Mouse (Mus musculus): ENCODE results near the gene Aatk.
A peak's percentile ranks its signal among the peaks of the same experiment; 100 is the strongest.

The Aatk gene

DNA sequence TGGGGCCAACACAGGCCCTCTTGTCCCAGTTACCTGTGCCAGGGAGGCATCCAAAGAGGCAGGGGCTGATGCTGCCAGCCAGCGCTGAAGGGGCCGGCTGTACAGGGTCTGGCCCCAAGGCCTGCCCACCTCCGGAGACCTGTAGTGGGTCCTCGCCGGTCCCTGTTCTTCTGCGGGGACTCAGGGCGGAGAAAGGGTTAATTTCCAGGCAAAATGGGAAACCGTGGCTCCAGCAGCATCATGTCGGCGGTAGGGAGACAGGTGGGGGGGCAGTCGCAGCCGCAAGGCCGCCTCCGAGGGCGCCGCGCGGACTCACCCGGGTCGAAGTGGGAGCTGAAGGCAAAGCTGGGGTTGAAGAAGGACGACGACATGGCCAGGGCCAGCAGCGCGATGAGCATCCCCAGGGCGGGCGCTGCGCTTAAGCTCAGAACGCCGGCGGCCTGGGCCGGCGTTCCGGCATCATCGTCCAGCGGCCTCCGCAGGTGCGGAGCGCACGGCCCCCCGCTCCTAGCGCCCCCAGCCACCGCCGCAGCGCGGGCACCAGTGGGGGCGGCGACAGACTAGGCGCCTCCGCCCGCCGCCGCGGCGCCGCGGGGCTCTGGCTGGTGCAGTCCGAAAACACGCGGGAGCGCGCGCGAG lies at the start of gene Aatk:
Gene Aatk, minus strand, starts transcription at position 615 of the 639 bp plus-strand sequence.
- DNase-seq (ENCODE audit: low read depth): no peak

DNA sequence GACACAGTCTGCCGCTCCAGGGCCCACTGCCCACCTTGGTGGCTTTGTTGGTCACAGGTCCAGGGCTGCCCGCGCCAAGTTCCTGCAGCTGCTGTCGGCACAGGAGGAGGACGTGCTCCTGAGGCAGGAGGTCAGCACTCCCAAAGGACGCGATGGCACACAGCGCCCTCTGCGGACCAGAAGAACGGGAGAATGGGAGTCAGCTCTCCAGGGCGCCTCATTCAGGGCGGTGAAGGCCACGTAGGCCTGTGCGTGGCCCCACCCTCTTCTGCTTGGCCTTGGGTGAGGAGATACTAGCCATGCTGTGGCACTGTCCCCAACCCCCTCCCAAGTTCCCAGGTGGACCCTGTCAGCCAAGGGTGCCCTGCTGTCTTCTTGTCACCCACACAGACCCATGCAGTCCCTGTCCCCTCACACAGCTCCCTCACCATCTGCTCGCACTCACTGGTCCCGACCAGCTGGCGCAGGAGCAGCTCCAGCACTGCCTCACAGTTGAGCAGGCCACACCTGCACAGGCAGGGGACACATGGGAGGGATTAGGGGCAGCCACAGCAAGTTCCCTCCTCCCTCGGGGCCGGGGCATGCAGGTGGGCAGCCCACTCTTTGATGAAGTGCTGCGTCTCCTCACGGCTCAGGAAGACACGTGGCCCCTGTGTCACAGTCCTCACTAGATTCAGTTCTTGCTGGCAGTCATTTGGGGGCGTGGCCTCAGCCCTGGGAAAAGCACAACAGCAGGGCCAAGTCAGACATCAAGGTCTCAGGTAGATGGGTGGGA lies 46.0 kb upstream of the Aatk start:
- DNase-seq (ENCODE audit: low read depth): no peak

DNA sequence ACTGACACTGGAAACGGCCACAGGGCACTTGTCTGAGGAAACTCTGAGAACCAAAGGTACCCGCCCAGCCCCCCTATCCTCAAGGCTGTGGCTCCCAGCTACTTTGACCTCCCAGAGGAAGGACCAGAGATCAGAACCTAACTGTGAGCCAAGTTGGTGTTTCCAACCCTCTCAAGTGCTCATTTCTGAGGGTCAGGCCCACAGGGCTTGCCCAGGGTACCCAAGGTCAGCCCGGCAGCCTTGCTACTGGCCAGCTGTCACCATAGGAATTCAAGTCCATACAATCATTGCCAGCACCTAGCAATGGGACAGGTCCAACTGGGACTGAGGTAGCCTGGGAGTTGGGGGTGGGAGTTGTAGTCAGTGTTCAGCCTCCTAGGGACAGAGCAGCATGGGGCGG lies 43.7 kb upstream of the Aatk start:
- no peak for DNase-seq (ENCODE audit: low read depth)

DNA sequence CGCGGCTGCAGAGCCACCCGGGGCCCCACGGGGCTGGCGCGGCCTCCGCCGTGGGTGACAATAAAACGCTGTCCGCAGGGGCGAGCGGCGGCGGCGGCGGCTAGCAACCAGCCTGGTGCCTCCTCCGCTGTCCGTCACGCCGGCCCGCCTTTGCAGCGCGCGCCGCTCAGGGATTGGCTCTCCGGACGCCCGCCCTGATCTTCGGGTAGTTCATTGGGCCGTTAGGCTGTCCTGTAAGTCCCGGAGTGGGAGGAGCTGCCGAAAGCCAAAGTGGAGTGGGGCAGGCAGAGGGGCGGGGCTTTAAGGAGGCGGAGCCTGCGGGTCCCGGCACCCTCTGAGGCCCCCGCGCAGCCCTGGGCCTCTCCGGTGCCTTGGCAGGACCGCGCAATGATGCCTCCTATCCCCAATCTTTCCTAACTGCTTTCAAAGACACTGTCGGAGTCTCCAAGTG lies 39.8 kb upstream of the Aatk start, which contains the start of gene Cep131:
Gene Cep131, minus strand, starts transcription at position 126 of the 451 bp plus-strand sequence.
- peak; percentile 96 for DNase-seq (ENCODE audit: low read depth)

DNA sequence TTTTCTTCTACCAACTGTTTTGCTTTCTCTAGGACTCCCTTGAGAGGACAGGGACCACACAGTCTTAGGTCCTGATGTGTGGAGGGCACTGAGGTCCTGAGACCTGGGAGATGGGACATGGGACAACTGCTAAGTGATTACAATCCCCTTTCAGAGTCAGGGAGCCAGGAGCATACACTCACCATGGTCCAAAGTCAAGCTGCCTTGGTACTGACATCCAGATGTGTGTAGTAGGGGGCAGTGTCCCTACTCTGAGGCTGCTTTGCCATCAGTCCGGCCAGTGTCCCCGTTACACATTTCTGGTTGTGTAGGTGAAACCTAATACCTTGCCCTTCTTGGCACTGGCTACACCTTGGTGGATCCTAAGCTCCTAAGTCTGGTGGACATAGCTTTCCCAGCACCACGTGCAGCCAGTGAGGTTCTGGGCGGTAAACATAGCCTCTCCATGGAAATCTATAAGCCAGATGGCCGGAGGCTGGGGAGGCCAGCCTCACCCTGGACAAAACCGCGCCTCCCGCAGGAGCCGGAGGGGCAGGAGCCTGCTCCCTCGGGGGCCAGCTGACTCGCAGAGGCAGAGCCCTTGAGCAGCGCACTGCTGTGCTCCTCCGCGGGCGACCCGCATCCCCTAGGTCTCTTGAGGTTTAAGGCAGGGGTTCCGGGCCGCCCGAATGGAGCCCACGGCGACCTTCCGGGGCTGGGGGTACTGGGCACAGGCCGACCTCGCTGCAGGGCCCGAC lies 39.1 kb upstream of the Aatk start:
- DNase-seq (ENCODE audit: low read depth): no peak

DNA sequence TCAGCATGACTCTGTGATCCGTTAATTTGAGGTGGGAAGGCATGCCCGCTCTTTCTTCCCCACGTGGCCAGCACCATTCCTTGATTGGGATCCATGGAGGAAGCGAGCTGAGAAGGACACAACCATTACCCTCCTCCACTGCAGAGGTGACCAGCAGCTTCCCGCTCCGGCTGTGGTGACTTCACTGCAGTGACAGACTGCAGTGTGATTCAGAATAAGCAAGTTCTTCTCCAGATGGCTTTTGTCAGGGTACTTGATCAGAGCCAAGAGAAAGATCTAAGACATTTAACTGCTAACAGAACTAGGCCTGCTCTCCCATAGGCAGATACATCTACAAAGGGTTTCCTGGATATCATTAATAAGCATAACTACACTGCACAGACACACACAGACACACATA lies 33.3 kb upstream of the Aatk start:
- no peak for DNase-seq (ENCODE audit: low read depth)

DNA sequence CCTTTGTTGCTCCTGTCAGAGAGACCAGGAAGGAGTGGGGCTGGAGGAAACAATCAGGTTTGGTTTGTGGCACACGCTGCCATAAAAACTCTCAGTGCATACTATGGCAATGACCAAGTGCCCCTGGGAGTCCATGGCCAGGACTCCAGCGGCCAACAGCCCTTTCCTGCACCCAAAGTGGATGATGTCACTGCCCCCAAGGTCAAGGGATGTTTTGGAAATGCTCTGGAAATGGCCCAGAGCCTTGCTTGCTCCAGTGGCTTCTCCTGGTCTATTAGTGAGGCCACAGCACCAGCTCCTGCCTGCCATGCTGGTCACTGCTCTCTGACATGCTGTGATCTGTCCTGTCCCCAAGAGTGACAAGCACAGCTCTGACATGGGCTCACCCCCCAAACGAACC lies 29.2 kb upstream of the Aatk start:
- no peak for DNase-seq (ENCODE audit: low read depth)

DNA sequence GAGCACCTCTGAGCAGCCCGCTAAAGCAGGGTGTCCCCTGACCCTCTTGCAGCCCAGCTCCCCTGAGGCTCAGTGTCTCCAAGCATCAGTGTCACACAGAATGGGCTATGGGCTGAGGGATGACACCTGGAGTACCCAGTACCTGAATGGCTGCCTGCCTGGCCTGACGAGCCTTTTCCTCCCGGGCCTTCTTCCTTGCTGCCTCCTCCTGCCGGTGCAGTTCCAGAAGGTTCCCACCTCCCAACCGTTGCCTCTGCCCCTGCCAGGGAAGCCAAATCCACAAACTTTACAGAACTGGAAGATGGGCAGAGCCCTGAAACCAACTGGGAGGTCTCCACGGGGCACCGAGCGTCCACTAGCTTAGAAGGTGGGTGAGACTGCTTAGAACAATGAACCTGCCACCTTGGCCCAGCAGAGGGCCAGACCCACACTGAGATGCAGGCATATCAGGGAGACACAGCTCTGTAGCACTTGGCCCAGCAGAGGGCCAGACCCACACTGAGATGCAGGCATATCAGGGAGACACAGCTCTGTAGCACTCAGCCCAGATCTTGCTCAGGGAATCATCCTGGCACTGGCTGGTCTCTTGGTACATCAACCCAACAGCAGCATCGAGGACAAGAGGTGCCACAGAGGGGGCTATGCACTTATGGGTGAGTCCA lies 26.1 kb upstream of the Aatk start:
- DNase-seq (ENCODE audit: low read depth): no peak

DNA sequence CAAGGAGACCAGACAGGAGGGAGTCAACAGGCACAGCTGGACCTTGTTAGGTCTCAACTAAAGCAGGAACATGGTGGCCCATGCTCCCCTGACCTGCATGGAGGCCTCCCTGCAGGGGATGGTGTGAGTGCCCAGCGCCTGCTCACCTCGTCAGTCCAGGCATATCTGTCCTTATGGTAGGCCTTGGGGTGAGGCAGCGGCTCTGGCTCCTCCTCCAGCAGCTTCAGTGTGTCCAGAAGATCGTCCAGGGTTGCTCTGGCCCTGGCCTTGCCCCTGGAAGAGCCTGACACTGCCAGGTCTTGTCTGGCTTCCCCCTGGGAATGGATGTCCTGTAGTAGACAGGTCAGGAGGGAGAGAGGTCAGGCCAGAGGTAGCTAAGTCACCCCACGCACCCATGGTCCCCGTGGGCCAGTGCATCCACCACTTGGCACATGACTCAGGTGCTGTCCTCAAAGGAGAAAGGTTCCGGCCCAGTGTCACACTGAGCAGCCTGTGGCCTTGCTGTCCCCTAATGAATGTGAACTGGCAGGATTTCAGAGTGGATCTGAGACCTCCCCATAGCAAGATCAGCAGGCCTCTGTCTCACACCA lies 24.9 kb upstream of the Aatk start:
- no peak for DNase-seq (ENCODE audit: low read depth)

DNA sequence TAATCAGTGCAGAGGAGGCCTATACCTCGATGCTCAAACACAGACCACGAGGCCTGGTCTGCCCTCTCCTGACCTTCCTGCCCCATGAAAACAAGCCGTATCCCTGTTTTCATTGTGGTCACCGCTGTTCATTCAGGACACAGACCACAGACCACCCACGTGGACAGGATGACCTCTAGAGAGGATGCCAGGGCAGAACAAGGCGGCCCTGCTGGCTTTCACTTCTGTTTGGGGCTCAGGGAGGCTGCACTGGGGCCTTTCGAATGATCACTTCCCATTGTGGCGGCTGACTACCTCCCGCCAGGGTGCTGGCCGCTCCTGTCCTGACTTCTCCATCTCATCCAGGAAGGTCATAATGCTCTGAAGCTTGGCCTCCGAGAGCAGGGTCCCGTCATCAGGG lies 24.1 kb upstream of the Aatk start:
- no peak for DNase-seq (ENCODE audit: low read depth)

DNA sequence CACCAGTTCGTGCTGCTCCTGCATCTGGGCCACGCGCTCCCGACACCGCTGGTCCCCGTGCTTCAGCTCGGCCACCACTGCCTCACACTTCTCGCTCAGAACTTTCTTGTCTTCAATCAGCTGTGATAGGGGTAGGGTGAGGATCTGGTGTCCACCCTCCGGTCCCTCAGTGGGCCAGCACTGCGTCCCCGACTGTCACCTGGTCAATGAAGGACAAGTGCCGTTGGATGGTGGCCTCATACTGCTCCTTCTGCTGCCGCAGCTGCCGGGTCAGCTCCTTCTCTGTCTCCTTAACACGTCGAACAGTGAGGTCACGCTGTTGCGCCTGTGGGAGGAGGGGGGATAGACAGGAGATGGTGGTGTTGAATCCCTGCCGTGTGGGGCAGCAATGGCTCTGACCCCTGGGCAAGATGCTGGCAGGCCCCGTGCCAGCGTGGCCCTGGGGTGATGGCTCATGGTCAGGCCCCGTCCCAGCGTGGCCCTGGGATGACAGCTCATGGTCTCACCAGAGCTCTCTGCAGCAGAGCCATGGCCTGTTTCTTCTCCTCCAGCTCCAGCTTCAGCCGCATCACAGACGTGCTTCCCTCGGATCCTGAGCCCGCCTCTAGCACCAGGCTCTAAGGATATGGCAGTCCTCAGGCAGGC lies 23.4 kb upstream of the Aatk start:
- no peak for DNase-seq (ENCODE audit: low read depth)

DNA sequence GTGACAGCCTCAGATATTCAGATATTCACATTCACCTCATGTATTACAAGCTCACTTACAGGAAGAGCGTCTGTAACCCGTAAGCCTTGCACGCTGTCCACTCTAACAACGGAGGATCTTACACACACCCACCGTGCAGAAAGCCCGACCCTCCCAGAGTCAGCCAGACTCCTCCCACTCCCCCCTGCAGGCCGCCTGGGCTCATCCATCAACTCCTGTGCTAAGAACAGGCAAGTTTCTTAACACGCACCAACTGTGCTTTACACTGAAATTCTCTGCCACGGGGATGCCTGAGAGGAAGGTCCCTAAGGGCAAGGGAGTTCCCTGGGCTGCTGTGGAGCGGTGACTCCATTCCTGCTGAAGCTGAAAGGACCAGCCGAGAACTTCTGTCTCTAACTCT lies 22.3 kb upstream of the Aatk start:
- DNase-seq (ENCODE audit: low read depth): no peak

DNA sequence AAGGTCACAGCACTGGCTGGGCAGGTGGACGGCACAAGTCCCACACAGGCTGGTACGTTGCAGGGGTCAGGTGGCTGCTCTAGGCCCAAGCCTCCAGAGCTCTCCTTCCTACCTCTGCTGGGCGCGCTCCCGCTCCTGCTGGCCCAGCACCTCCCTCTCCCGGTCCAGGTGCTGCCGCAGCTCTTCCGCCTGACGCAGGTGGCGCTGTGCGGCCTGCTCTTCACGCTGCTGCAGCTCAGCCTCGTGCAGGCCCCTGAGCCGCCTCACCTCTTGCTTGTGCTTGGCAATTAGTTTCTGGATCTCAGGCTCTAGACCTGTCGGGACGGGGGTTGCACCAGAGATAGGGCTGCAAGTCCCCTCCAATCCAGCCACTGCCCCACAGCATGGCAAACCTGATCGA lies 20.9 kb upstream of the Aatk start:
- DNase-seq (ENCODE audit: low read depth): no peak

DNA sequence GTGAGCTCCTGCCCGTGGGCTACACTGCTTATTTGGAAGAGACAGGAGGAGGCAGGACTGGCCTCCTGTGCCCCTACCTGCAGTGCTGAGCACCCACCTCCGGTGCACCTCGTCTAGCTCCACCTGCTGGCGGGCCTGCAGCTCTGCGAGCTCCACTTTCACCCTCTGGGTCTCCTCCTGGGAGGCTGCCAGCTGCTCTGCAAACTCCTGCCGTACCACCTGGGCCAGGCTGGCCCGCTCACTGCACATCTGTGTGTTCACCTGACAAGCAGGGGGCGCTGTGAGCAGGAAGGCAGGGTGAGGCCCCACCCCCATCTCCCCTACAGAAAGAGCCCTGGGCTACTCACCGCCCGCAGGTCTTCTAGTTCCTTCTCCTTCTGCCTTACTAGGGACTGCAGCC lies 18.3 kb upstream of the Aatk start:
- DNase-seq (ENCODE audit: low read depth): no peak

DNA sequence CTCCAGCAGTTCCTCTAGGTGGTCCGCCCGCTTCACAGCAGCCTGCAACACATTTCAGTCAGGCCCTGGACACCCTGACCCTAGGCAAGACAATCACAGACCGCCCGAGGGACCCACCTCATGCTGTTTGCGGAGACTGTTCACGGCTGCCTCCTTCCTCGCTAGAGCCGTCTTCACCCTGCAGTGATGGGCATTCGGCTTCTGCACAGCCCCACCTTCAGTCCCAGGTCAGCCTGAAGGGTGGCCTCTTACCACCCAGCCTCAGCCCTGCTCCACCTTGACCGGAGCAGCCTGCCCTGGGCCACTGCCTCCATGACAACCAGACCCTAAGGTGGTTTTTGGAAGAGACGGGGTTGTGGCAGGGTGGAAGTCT lies 17.7 kb upstream of the Aatk start:
- no peak for DNase-seq (ENCODE audit: low read depth)

DNA sequence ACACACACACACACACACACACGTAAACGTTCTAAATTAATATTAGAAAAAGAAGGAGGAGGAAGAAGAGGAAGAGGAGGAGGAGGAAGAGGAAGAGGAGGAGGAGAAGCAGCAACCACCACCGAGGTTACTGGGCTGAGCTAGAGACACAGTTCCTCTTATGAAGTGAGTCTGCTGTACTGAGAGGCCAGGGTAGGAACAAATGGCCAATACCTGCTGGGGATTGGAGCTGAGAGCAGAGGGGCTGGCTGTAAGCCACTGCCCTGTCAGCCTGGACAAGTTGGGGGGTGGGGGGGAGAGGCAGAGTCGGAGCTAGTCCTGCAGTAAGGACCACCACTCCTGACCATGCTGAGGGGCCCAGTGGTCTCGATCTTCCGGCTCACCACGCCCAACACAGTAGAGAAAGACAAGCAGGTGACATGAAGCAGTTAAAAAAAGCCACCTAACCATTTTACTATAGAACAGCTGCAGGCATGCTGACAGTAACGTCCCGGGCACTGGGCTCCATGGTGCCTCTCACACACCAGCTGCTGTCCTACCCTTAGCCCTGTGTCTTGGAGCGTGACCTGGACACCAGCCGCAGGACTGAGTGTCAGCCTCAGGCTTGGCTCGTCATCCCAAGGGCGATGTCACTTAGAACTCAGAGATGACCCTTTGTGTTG lies 17.2 kb upstream of the Aatk start:
- no peak for DNase-seq (ENCODE audit: low read depth)

DNA sequence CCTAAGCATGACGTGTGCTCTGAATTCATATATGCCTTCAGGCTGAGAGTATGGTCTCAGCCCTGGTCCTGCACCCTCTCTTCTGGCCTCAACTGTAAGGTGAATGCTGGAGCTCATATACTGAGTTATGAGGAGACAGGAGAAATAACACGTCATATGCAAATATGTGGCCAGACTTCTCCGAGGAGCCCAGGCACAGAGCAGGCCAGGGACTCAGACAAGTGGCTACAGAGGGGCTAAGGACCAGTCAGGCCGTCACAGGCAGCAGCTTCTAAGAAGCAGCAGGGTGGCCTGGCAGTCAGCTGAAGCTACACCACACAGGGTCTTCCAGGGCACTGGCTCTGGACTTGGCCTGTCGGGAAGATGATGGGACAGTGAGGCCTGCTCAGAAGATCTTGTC lies 16.4 kb upstream of the Aatk start:
- DNase-seq (ENCODE audit: low read depth): no peak

DNA sequence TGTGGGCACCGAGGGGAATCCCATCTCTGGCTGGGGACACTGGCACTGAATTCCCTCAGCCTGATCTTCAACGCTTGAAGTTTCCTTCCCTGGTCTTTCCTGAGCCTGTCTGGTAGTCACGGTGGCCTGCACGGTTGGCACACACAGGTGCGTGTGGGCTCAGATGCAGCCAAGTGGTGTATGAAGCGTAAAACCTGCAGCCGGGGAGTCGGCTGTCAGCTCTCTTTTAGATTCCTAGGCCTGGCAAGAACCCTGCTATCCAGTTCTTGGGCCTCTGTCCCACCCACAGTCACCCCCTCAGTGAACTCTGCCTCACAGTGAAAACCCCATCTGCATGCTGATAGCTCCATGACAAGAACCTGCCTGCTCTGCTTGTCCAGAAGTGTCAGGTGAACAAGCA lies 13.7 kb upstream of the Aatk start:
- DNase-seq (ENCODE audit: low read depth): no peak

DNA sequence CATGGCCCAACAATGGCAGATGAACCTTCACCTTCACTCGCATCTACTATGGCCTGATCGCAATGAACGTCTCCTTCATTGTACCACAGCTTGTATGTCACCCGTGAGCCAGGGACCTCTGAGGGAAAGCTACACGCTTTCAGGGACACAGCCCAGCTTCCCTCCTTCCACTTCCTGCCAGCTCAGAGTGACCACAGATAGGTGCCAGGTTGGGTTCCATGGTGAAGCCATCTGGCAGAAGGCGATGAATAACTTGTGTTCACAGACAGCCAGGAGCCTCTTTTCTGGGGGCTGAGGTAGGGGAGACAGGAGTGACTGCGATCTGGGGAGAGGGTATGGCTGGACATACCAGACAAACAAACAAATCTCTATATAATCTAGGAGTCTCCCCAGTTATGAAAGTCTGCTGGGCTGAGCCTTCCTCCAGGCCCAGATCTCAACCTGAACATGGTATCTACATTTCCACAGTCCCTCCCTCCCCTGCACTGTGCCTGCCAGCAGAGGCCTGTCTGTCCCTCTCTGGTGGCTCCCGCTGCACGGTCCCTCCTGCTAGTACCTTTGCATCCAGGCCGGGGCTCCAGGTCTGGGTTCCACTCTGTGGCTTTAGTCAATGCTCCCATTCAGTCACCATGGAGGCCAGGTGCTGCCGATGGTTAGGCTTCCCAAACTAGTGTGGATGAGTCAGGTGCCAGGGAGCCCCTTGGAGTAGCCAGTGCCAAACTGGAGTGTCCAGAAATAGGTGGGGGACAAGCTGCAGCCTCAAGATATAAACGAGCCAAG lies 9.2 kb upstream of the Aatk start:
- DNase-seq (ENCODE audit: low read depth): no peak

DNA sequence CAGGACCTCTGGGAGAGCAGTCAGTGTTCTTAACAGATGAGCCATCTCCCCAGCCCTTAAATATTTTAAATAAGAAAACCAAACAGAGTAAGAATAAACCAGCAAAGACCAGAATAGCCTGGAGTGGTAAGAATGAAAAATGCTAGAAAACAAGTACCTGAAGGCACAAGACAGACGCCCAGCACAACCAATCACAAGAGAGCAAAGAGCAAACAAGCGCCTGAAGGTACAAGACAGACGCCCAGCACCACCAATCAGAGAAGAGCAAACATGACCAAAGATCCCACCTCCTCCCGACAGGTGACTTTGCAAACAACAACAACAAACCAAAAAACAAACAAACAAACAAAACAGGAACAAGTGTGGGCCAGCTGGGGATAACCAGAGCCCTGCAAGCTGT lies 6.9 kb upstream of the Aatk start:
- no peak for DNase-seq (ENCODE audit: low read depth)
